Mouse (Mus musculus) lung, embryonic 14.5 days (tissue): ENCODE data around the gene Gm5415. TPM values are rescaled to one million over a fixed set of nuclear protein-coding genes. Genes with fewer than 3 reads are reported as not detected.
"Not testable (repeated sequence)": the region's sequence is repeated elsewhere in the genome, so short reads cannot be mapped to it uniquely, and the experiment has no call there.

Experiments
- ATAC-seq: fragments of 200-750 bp; cut with Nextera tagmentation; 2 replicates; pipeline ENCODE4 v1.8.0; 2017; ENCODE audit warnings: mild to moderate bottlenecking, moderate TSS enrichment, moderate library complexity; ENCODE audit not compliant: insufficient read depth
- DNase-seq: peaks from one replicate; pipeline ENCODE4 v3.0.0-alpha.2; 2015
- H3K27ac ChIP-seq: fragments of 300-500 bp; sonication (generic); 2 replicates; pipeline ENCODE4 v1.5.1; 2014; ENCODE audit warnings: low read depth, mild to moderate bottlenecking, moderate library complexity
- H3K27me3 ChIP-seq: fragments of 300-500 bp; sonication (generic); 2 replicates; pipeline ENCODE4 v1.6.1; 2014; ENCODE audit warnings: low read length, control low read depth; ENCODE audit not compliant: insufficient read depth
- H3K36me3 ChIP-seq: fragments of 300-500 bp; sonication (generic); 2 replicates; pipeline ENCODE4 v1.6.1; 2014; ENCODE audit warnings: control low read depth; ENCODE audit not compliant: insufficient read depth
- H3K4me1 ChIP-seq: fragments of 300-500 bp; sonication (generic); 2 replicates; pipeline ENCODE4 v1.6.1; 2014; ENCODE audit warnings: antibody characterized with exemption, control low read depth; ENCODE audit not compliant: insufficient read depth
- H3K4me2 ChIP-seq: fragments of 300-500 bp; sonication (generic); 2 replicates; pipeline ENCODE4 v1.6.1; 2014; ENCODE audit warnings: mild to moderate bottlenecking
- H3K4me3 ChIP-seq: fragments of 300-500 bp; sonication (generic); 2 replicates; pipeline ENCODE4 v1.5.1; 2014; ENCODE audit warnings: low read depth, low read length
- H3K9ac ChIP-seq: fragments of 300-500 bp; sonication (generic); 2 replicates; pipeline ENCODE4 v1.6.1; 2014
- H3K9me3 ChIP-seq: fragments of 300-500 bp; sonication (generic); 2 replicates; pipeline ENCODE4 v1.6.1; 2016; ENCODE audit warnings: low read depth, low read length, control low read depth
- CTCF ChIP-seq: IDR thresholded peaks from 2 replicates; pipeline ENCODE4 v1.5.1; 2016; ENCODE audit warnings: antibody characterized with exemption, low read depth
- WGBS: fragments of 180-500 bp; shearing (Covaris S2); extraction: QIAGEN DNeasy Blood & Tissue Kit; methylation state at CpG from one replicate; pipeline ENCODE4 v1.1.7; 2014; 5-methylcytosine and 5-hydroxymethylcytosine counted together
- polyA plus RNA-seq: library from polyadenylated mRNA; unstranded; fragments of >200 nt; fragmentation: Nextera tagmentation; extraction: Ambion mirVana; gene quantifications from 2 replicates; pipeline ENCODE4 v1.2.1, GENCODE M21; 2014

Gene Gm5415
- polyA plus RNA-seq = 0.07 TPM in 1 of 2 replicates, not detected in the other

DNA sequence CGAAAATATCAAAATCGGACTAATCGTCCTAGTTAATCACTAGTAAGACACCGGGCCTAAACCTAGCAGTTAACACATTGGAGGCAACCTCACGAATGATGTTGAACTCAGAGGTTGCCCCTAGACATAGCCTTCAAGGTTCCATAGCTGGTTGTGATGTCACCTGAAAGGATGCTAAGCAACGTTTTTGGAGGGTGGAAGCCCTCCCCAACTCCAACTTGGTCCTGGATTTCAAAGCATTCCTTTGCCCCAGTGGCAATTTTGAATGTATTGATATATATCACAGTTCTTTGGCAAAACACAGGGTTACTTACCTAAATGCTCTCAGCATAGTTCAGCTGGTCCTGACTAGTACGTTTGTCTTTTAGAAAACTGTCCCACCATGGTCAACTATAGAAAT lies at the start of gene Gm5415:
Gm5415 (minus strand) TSS at position 101 of the 400 bp plus-strand sequence.
- H3K27ac ChIP-seq, H3K9me3 ChIP-seq, ATAC-seq, H3K9ac ChIP-seq, H3K4me1 ChIP-seq, H3K4me2 ChIP-seq, H3K4me3 ChIP-seq, DNase-seq, H3K27me3 ChIP-seq, H3K36me3 ChIP-seq: not testable (repeated sequence)
- WGBS = 71% methylated on average over 2 of the region's 7 CpGs

DNA sequence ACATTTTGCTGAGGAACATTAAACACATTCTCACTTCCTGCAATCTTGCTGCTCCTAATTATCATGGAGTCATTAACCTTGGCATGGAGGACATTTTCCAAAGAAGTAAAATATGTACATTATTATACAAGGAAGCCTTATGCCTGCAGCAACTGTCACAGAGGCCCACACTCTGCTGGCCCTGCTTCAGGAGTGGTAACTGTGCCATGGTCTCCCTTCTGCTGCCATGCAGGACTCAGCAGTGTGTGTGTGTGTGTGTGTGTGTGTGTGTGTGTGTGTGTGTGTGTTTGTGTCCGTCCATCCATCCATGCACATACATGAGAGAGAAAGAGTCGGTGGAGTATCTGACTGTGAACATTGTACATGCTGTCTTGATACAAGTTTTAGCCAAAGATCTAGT lies 21.8 kb upstream of the Gm5415 start:
- Histone ChIP-seq H3K9me3 (no peaks in the 10 kb centered on the region), H3K4me3 (no peak overlapping the region), H3K36me3 (no peaks in the 10 kb centered on the region), H3K27ac (no peak overlapping the region), H3K4me2 (no peak overlapping the region), H3K9ac (no peak overlapping the region), H3K4me1 (no peaks in the 10 kb centered on the region), H3K27me3 (no peaks in the 10 kb centered on the region)
- DNase-seq = no peak
- WGBS = 93% methylated on average over 2 of the region's 2 CpGs
- no peak for ATAC-seq
- TF ChIP-seq CTCF = no peak

DNA sequence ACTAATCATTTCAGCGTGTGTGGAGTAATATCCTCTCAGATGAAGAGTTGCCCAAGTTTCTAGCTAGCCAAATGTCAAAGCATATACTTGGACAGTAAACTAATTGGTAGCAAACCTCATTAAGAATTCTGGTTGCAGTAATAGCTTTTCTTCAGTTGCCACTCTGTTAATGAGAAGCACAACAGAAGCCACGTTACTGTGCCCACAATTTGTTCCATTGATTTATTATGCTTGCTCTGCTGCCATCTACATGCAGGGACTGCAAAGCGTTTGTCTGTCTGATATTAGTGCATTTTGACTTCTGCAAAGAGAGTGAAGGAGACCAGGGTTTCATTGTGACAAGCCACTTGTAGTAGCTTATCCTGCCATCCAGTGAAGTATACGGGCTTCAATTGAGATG lies 6.8 kb upstream of the Gm5415 start:
- Histone ChIP-seq H3K4me3 (no peak overlapping the region), H3K36me3 (no peaks in the 10 kb centered on the region), H3K9ac (no peak overlapping the region), H3K4me1 (no peaks in the 10 kb centered on the region), H3K27me3 (no peaks in the 10 kb centered on the region), H3K4me2 (no peak overlapping the region), H3K9me3 (no peaks in the 10 kb centered on the region), H3K27ac (no peak overlapping the region)
- no peak for TF ChIP-seq CTCF
- DNase-seq = peak; percentile 20
- 49% methylated on average over 4 of the region's 4 CpGs for WGBS
- ATAC-seq = no peak

GRCm38 (mm10) chr1:32553459-32553858 lies 6.4 kb upstream of the Gm5415 start:
- Histone ChIP-seq H3K9me3 (no peaks in the 10 kb centered on the region), H3K4me2 (no peak overlapping the region), H3K4me1 (no peaks in the 10 kb centered on the region), H3K4me3 (no peak overlapping the region), H3K27ac (no peak overlapping the region), H3K36me3 (no peaks in the 10 kb centered on the region), H3K27me3 (no peaks in the 10 kb centered on the region), H3K9ac (no peak overlapping the region)
- TF ChIP-seq CTCF = no peak
- DNase-seq = peak; percentile 3
- no peak for ATAC-seq
- 66% methylated on average over 3 of the region's 3 CpGs for WGBS

DNA sequence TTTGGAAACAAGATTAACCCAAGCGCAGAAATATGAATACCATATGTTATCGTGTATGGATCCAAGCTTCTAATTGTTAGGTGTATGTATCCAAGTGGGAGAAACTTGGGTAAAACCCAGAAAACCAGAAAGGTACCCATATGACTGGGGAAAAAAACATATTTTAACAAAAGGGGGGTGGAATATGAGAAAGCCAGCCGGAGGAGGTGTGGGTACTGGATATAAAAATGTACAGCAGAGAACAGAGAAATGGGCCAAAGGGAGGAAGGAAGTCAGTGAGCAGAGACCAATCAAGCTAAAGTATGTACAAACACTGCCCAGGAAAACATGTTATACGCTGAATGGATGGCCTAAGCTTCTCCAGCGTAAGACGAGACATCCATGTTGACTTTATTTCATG lies 43.7 kb downstream of the Gm5415 start:
- no peak overlapping the region for H3K4me2 ChIP-seq
- TF ChIP-seq CTCF = no peak
- no peak overlapping the region for H3K27ac ChIP-seq
- 90% methylated on average over 6 of the region's 6 CpGs for WGBS
- no peaks in the 10 kb centered on the region for H3K4me1 ChIP-seq
- DNase-seq (no peak), ATAC-seq (no peak)
- H3K9me3 ChIP-seq = no peaks in the 10 kb centered on the region
- H3K36me3 ChIP-seq = no peaks in the 10 kb centered on the region
- no peak overlapping the region for H3K4me3 ChIP-seq
- no peaks in the 10 kb centered on the region for H3K27me3 ChIP-seq
- no peak overlapping the region for H3K9ac ChIP-seq
